Mouse (Mus musculus): Measurements from ENCODE around the gene Ttc41.
"Not testable (repeated sequence)": the region's sequence is repeated elsewhere in the genome, so short reads cannot be mapped to it uniquely, and the experiment has no call there.

DNA sequence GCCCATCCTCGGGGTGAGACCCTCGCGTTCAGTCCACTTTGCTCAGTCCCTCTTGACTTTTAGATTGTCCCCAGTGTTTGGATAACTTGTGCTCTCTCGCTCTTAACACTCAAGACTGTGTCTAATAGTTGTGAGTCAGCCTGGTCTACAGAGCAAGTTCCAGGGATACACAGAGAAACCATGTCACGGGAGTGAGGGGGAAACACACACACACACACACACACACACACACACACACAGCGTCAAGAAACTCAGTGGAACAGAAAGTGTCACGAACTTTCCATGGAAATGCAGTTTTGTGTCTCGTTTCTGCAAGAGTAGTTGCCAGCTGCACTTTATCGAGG is 19.6 kb upstream of the Ttc41 start:
- not testable (repeated sequence) for TF ChIP-seq CTCF (IDR thresholded peaks at IDR 0.05; ENCODE audit: borderline replicate concordance, control insufficient read depth, extremely low read depth, insufficient read depth, low read length, poor library complexity); POLR2A (IDR thresholded peaks at IDR 0.05; ENCODE audit: control insufficient read depth, extremely low read depth, insufficient read depth, low read length, poor library complexity)

Measured in thymus, adult 2 months (tissue).